Mouse (Mus musculus) myocyte (in vitro differentiated cells): ENCODE results near the gene Wwox.

Experiments
- MAX ChIP-seq: IDR thresholded peaks from one replicate; pipeline ENCODE4 v1.6.1; 2011; ENCODE audit warnings: low read depth, mild to moderate bottlenecking, control low read depth
- TCF12 ChIP-seq: IDR thresholded peaks from one replicate; pipeline ENCODE4 v1.6.1; 2011; ENCODE audit warnings: mild to moderate bottlenecking, control low read depth; ENCODE audit not compliant: poor library complexity, insufficient read depth, severe bottlenecking
- USF1 ChIP-seq: IDR thresholded peaks from one replicate; pipeline ENCODE4 v1.6.1; 2011; ENCODE audit warnings: low read depth, mild to moderate bottlenecking, control low read depth, moderate library complexity

DNA sequence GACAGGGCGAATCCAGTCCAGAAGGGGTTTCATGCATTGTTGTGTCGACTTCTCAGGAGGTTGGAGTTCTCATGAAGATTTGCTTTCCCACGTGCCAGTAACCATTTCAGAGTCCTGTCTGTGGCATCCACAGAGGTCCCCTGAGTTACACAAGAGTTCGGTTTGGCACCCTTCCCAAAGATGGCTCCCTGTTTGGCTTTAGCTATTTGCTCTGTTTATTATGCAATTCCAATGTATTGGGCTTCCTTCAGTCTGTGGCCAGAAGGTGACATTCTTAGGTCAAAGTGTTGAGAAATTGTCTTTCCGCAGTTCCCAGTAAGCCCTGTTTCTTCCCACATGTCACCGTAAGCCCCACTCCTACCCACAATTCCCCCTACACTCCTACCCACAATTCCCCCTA lies 176.5 kb downstream of the Wwox start:
- TF ChIP-seq MAX = no peak
- TF ChIP-seq USF1 = no peak
- no peak for TF ChIP-seq TCF12
